Mouse (Mus musculus): ENCODE measurements around the gene Syk.

DNA sequence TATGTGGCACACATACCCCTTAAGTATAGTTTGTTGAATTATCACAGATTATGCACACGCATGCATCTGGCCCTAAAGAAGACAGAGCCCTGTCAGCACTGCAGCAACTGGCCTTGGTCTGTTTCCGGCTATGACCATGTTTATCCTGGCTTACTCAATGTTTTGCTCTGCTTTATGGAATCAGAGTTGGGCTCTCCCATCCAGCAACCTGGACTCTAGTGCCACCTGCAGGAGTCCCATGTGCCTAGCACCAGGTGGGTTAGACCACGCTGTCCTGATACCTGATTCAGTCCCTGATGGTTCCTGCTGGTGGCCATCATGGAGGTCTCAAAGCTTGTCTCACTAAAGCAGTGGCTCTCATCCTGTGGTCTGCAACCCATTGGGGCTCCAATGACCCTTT is 86.9 kb downstream of the Syk start:
- TF ChIP-seq GATA1 (IDR thresholded peaks at IDR 0.05; ENCODE audit: borderline replicate concordance, low read length): no peak
- no peak for TF ChIP-seq FLI1 (IDR thresholded peaks at IDR 0.05; ENCODE audit: low read length)

All from megakaryocyte, embryonic 14.5 days (primary cell).